Mouse (Mus musculus): ENCODE measurements at regions not wholly inside any gene's neighbourhood (a gene's known extent, or its start where the extent isn't known, plus 50 kb on each side); places are given as distances from the start of the nearest gene placed in this dataset.

GRCm38 (mm10) chr3:104288970-104289680 lies 69.0 kb upstream of the Magi3 start:
- Histone ChIP-seq H3K36me3 (ENCODE audit: control insufficient read depth, insufficient read depth, low read length) (no peaks in the 10 kb centered on the region), H3K4me1 (replicated peaks; ENCODE audit: control insufficient read depth, insufficient read depth, low read length) (no peaks in the 10 kb centered on the region; the same call in 1 of the 2 replicates), H3K9me3 (ENCODE audit: control insufficient read depth, low read length) (no peaks in the 10 kb centered on the region), H3K4me3 (ENCODE audit: low read depth, low read length) (no peak overlapping the region), H3K27ac (ENCODE audit: low read depth, low read length) (no peak overlapping the region), H3K4me2 (ENCODE audit: low read depth, low read length, severe bottlenecking) (no peak overlapping the region), H3K27me3 (ENCODE audit: control insufficient read depth, insufficient read depth, low read length) (no peaks in the 10 kb centered on the region), H3K9ac (ENCODE audit: low read length) (no peak overlapping the region)
- ATAC-seq (replicated peaks; ENCODE audit: low FRiP score) = no peak
- DNase-seq (ENCODE audit: low spot score) = no peak
- WGBS = 70% methylated on average over 5 of the region's 5 CpGs

DNA sequence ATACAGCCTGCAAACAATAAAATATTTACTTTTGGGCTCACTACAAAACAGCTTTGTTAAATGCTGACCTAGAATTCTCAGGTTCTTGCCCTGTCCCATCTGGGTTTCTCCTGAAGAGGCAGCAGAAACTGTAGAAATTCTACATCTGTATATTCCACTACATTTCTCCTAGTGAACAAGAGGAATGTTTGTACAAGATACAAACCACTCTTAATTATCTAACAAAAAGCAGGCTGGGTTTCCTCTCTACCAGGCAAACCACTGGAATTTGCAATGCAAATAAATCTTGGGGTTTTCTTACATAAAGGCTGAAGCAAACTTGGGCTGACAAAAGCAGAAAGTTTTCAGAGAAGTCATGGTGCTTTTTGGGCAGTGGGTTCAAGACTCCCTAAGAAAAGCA lies 67.7 kb upstream of the Magi3 start:
- no peak overlapping the region for H3K4me3 ChIP-seq (ENCODE audit: low read depth, low read length)
- H3K27me3 ChIP-seq (ENCODE audit: control insufficient read depth, insufficient read depth, low read length) = no peaks in the 10 kb centered on the region
- ATAC-seq (replicated peaks; ENCODE audit: low FRiP score) (no peak), DNase-seq (ENCODE audit: low spot score) (no peak)
- no peaks in the 10 kb centered on the region for H3K36me3 ChIP-seq (ENCODE audit: control insufficient read depth, insufficient read depth, low read length)
- no peak overlapping the region for H3K4me2 ChIP-seq (ENCODE audit: low read depth, low read length, severe bottlenecking)
- H3K27ac ChIP-seq (ENCODE audit: low read depth, low read length) = no peak overlapping the region
- H3K9ac ChIP-seq (ENCODE audit: low read length) = no peak overlapping the region
- no peaks in the 10 kb centered on the region for H3K9me3 ChIP-seq (ENCODE audit: control insufficient read depth, low read length)
- H3K4me1 ChIP-seq (replicated peaks; ENCODE audit: control insufficient read depth, insufficient read depth, low read length) = no peaks in the 10 kb centered on the region

DNA sequence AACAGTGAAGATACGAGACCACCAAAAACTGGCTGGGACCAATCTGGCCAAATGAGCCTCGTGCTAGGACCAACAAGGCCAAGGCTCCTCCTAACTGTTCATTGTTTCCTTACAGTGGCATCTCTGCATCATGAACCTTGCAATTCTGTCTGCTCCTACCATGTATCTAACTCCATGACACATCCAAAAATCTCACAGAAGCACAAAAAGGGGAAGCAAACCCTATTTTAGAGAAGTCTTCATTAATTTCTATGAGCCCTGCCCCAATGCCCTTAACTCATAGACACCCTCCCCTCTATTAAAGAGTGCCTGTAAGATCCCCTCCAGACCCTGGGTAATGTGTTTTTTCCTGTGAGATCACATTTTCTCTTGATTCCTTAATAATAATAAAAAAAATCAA lies 64.8 kb upstream of the Magi3 start:
- H3K4me2 ChIP-seq (ENCODE audit: low read depth, low read length, severe bottlenecking) = no peak overlapping the region
- H3K27ac ChIP-seq (ENCODE audit: low read depth, low read length) = no peak overlapping the region
- H3K27me3 ChIP-seq (ENCODE audit: control insufficient read depth, insufficient read depth, low read length) = no peaks in the 10 kb centered on the region
- 89% methylated on average over 2 of the region's 2 CpGs for WGBS
- H3K4me3 ChIP-seq (ENCODE audit: low read depth, low read length) = no peak overlapping the region
- ATAC-seq (replicated peaks; ENCODE audit: low FRiP score) (no peak), DNase-seq (ENCODE audit: low spot score) (no peak)
- no peak overlapping the region for H3K9ac ChIP-seq (ENCODE audit: low read length)
- no peaks in the 10 kb centered on the region for H3K4me1 ChIP-seq (replicated peaks; ENCODE audit: control insufficient read depth, insufficient read depth, low read length)
- H3K9me3 ChIP-seq (ENCODE audit: control insufficient read depth, low read length) = no peaks in the 10 kb centered on the region
- H3K36me3 ChIP-seq (ENCODE audit: control insufficient read depth, insufficient read depth, low read length) = no peaks in the 10 kb centered on the region

DNA sequence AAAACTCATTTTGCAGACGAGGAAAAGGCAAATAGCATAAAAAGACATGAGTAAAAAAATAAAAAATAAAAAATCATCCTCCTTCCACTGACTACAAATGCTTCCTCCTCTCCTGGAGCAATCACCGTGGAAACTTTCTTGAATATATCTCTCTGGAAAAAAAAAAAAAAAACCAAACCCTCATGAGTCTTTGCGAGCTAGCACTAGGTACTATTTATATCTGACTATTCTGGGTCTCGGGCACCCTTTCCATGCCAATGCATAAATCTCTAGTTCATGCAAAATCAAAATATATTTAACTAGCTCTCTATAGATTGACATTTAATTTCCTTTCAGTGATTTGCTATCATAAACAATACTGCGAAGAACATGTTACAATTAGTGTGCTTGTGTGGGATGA lies 63.7 kb upstream of the Magi3 start:
- ATAC-seq (replicated peaks; ENCODE audit: low FRiP score) = no peak
- Histone ChIP-seq H3K27me3 (ENCODE audit: control insufficient read depth, insufficient read depth, low read length) (no peaks in the 10 kb centered on the region), H3K4me2 (ENCODE audit: low read depth, low read length, severe bottlenecking) (no peak overlapping the region), H3K36me3 (ENCODE audit: control insufficient read depth, insufficient read depth, low read length) (no peaks in the 10 kb centered on the region), H3K4me1 (replicated peaks; ENCODE audit: control insufficient read depth, insufficient read depth, low read length) (no peaks in the 10 kb centered on the region), H3K4me3 (ENCODE audit: low read depth, low read length) (no peak overlapping the region), H3K27ac (ENCODE audit: low read depth, low read length) (no peak overlapping the region), H3K9me3 (ENCODE audit: control insufficient read depth, low read length) (no peaks in the 10 kb centered on the region), H3K9ac (ENCODE audit: low read length) (no peak overlapping the region)
- WGBS = 87% methylated on average over 5 of the region's 5 CpGs
- DNase-seq (ENCODE audit: low spot score) = no peak

DNA sequence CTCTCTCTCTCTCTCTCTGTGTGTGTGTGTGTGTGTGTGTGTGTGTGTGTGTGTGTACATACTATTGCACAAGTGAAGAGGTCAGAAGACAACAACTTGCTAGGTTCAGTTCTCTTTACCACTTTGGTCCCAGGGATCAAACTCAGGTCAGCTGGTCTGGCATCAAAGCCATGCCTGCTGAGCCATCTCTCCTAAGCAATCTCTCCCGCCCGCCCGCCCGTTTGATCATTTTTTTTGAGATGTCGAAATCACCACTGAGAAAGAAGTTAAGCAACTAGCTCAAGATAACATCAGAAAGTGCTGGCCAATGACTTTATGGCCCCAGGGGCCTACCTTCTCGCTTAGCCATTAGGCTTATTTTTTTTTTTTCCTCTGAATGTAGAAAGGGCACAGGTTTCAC lies 59.3 kb upstream of the Magi3 start:
- ATAC-seq (replicated peaks; ENCODE audit: low FRiP score) = no peak
- WGBS = 74% methylated on average over 6 of the region's 6 CpGs

DNA sequence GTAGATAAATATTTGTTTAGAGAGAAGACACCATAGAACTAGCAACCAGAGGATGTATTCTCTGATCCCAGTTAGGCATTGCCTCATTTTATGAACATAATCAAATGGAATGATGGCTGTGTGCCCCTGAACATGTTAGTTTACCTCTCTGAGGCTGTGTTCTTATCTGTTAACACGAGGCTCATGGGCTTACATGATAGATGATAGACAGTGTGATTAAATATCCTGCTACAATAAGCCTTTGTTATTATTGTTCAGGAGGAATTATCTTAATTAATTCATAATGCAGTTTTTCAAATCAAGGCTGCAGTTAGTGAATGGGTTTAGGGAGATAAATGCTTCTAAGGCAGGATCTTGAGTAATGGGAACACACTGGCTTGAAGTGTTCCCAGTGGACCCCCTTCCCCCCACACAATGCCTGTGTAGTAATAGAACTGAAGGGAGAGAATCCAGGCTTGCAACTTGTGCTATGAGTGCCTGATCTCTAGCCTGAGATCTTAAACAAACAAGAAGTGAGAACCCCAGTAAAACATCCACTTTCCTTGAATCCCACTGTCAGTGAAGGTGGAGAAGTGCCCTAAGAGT lies 54.6 kb upstream of the Magi3 start:
- Histone ChIP-seq H3K9ac (ENCODE audit: low read length) (no peak overlapping the region), H3K27me3 (ENCODE audit: control insufficient read depth, insufficient read depth, low read length) (no peaks in the 10 kb centered on the region), H3K4me1 (replicated peaks; ENCODE audit: control insufficient read depth, insufficient read depth, low read length) (no peaks in the 10 kb centered on the region; the same call in 1 of the 2 replicates), H3K36me3 (ENCODE audit: control insufficient read depth, insufficient read depth, low read length) (no peaks in the 10 kb centered on the region), H3K4me3 (ENCODE audit: low read depth, low read length) (no peak overlapping the region), H3K9me3 (ENCODE audit: control insufficient read depth, low read length) (no peaks in the 10 kb centered on the region), H3K27ac (ENCODE audit: low read depth, low read length) (no peak overlapping the region), H3K4me2 (ENCODE audit: low read depth, low read length, severe bottlenecking) (no peak overlapping the region)
- no peak for ATAC-seq (replicated peaks; ENCODE audit: low FRiP score)
- WGBS = 50% methylated on average over 1 of the region's 1 CpGs
- DNase-seq (ENCODE audit: low spot score) = no peak

More for the DNA sequence above, 59.3 kb upstream of the Magi3 start:
- no peak overlapping the region for H3K27ac ChIP-seq (ENCODE audit: low read depth, low read length)
- H3K36me3 ChIP-seq (ENCODE audit: control insufficient read depth, insufficient read depth, low read length) = no peaks in the 10 kb centered on the region
- DNase-seq (ENCODE audit: low spot score) = no peak
- H3K9me3 ChIP-seq (ENCODE audit: control insufficient read depth, low read length) = no peaks in the 10 kb centered on the region
- no peaks in the 10 kb centered on the region; the same call in 1 of the 2 replicates for H3K4me1 ChIP-seq (replicated peaks; ENCODE audit: control insufficient read depth, insufficient read depth, low read length)
- no peak overlapping the region for H3K4me2 ChIP-seq (ENCODE audit: low read depth, low read length, severe bottlenecking)
- no peak overlapping the region for H3K4me3 ChIP-seq (ENCODE audit: low read depth, low read length)
- H3K27me3 ChIP-seq (ENCODE audit: control insufficient read depth, insufficient read depth, low read length) = no peaks in the 10 kb centered on the region
- no peak overlapping the region for H3K9ac ChIP-seq (ENCODE audit: low read length)

GRCm38 (mm10) chr3:104274084-104274483 lies 53.9 kb upstream of the Magi3 start:
- no peak overlapping the region for H3K4me3 ChIP-seq (ENCODE audit: low read depth, low read length)
- no peak overlapping the region for H3K4me2 ChIP-seq (ENCODE audit: low read depth, low read length, severe bottlenecking)
- H3K36me3 ChIP-seq (ENCODE audit: control insufficient read depth, insufficient read depth, low read length) = no peaks in the 10 kb centered on the region
- no peaks in the 10 kb centered on the region for H3K27me3 ChIP-seq (ENCODE audit: control insufficient read depth, insufficient read depth, low read length)
- H3K27ac ChIP-seq (ENCODE audit: low read depth, low read length) = no peak overlapping the region
- DNase-seq (ENCODE audit: low spot score) (no peak), ATAC-seq (replicated peaks; ENCODE audit: low FRiP score) (no peak)
- H3K4me1 ChIP-seq (replicated peaks; ENCODE audit: control insufficient read depth, insufficient read depth, low read length) = no peaks in the 10 kb centered on the region; the same call in 1 of the 2 replicates
- H3K9ac ChIP-seq (ENCODE audit: low read length) = no peak overlapping the region
- no peaks in the 10 kb centered on the region for H3K9me3 ChIP-seq (ENCODE audit: control insufficient read depth, low read length)
